In the genomic region with DNA sequence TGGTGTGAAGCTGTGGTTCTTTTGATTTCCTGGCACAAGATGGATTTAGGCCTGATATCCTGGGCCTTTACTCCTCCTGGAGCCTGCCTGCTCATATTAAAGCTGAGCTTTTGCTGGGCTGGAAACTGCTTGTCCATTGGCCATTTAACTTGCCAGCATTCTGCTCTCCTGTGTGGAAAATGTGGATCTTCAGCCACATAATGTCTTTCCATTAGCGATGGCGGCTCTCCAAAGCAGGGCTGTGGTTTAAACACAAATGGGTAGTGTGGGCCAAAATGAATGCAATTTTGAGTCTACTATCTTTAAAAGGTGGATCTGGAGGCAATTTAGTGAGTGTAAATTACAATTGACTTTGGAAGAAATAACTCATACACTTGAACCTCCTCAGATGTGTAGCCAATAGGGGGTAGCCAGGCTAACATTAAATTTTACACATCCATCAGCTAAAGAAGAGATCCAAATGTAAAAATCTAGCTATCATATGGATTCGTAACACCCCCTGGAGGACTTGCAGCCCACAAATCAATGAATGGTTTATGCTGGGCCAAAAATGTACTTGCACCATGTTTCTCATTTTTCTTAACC, we compare ENCODE assay signal across 15 mouse cellular contexts.
"Had no signal": no experiment of that assay in that cellular context is flagged by ENCODE, and none has a peak within 500 bp of the region (broad histone marks: within the 10 kb centered on the region; RNA-seq: fewer than 3 reads in every experiment).

No protein-coding gene starts in this region.

- DNase-seq: kidney, adult 8-10 months; kidney, postnatal 10 days; kidney, postnatal 36 days; layer of hippocampus, postnatal 36 days; liver; lung, adult 18-20 months; lung, postnatal 10 days; lung, postnatal 36 days; retina, postnatal 1 day; right cerebral cortex, postnatal 25 days; thymus, adult 18-20 months; thymus, postnatal 36 days had no signal

- ATAC-seq: liver, embryonic 12.5 days; midbrain, embryonic 13.5 days; midbrain, embryonic 16.5 days had no signal
